Mouse (Mus musculus) bone marrow macrophage, adult 2 months (primary cell): ENCODE data around the gene Pdap1. TPM values are rescaled to one million over a fixed set of nuclear protein-coding genes. Genes with fewer than 3 reads are reported as not detected.

Experiments
- H3K27ac ChIP-seq: 2 replicates; pipeline ENCODE4 v1.5.1; 2012; ENCODE audit warnings: low read depth, low read length; ENCODE audit not compliant: insufficient read depth
- H3K4me1 ChIP-seq: 2 replicates; pipeline ENCODE4 v1.6.1; 2012; ENCODE audit warnings: low read length; ENCODE audit not compliant: control insufficient read depth, insufficient read depth
- H3K4me3 ChIP-seq: 2 replicates; pipeline ENCODE4 v1.5.1; 2012; ENCODE audit warnings: mild to moderate bottlenecking, low read length, moderate library complexity; ENCODE audit not compliant: insufficient read depth
- CTCF ChIP-seq: IDR thresholded peaks from 2 replicates; pipeline ENCODE4 v1.5.1; 2012; ENCODE audit warnings: low read depth, mild to moderate bottlenecking, low read length, moderate library complexity
- POLR2A ChIP-seq: IDR thresholded peaks from 2 replicates; pipeline ENCODE4 v1.6.1; 2012; ENCODE audit warnings: mild to moderate bottlenecking, low read depth, low read length, borderline replicate concordance
- polyA plus RNA-seq: library from polyadenylated mRNA; stranded (reverse); fragments of >200 nt; gene quantifications from 2 replicates; pipeline ENCODE4 v1.2.4, GENCODE M21; 2012; ENCODE audit not compliant: missing spikeins, insufficient read depth, insufficient read length

Gene Pdap1
- polyA plus RNA-seq, result 72.8 and 76.5 TPM in 2 replicates

GRCm38 (mm10) chr5:145139571-145140519, at the start of gene Pdap1, which contains the start of gene Bud31:
TSS of gene Pdap1 (minus strand) at chr5:145140238.
TSS of gene Bud31 (plus strand) at chr5:145140362.
- Histone ChIP-seq H3K27ac (peak within 1 kb of the TSS; percentile 97), H3K4me1 (peaks cover 13% of the 10 kb centered on the region)
- TF ChIP-seq POLR2A (no peak), CTCF (no peak)

GRCm38 (mm10) chr5:145189416-145189815, 49.4 kb upstream of the Pdap1 start:
- Histone ChIP-seq H3K4me3 (no peak overlapping the region), H3K4me1 (peaks cover 20% of the 10 kb centered on the region), H3K27ac (no peak overlapping the region)
- TF ChIP-seq CTCF (no peak), POLR2A (no peak)

More at GRCm38 (mm10) chr5:145139571-145140519, at the start of gene Pdap1, which contains the start of gene Bud31:
- H3K4me3 ChIP-seq, result peak within 1 kb of the TSS; percentile 96

DNA sequence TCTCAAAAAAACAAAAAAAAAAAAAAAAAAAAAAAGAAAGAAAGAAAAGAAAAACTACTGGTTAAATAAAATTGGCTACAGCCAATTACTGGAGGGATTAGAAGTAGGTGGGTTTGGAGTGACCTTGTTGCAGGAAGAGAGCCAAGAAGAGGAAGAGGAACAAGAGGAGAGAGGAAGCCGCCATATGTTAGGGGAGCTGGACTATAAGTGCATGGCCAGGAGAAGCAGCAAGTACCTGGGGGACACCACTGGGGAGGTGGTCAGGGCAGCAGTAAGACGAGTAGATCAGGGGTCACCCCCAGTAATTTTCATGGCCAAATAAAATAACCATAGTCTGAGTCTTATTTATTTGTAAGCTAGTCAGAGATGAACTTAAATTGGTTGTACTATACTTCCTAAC, 45.2 kb upstream of the Pdap1 start:
- 0 out of 2 replicates have a peak overlapping the region, but pooled peaks have one; percentile 11 for H3K27ac ChIP-seq
- no peak overlapping the region for H3K4me3 ChIP-seq
- no peak for TF ChIP-seq CTCF
- TF ChIP-seq POLR2A, result no peak
- H3K4me1 ChIP-seq, result peaks cover 16% of the 10 kb centered on the region

GRCm38 (mm10) chr5:145178461-145178980, 38.5 kb upstream of the Pdap1 start:
- Histone ChIP-seq H3K4me3 (no peak overlapping the region), H3K4me1 (peaks cover 19% of the 10 kb centered on the region), H3K27ac (peak overlapping the region; percentile 70)
- no peak for TF ChIP-seq CTCF
- no peak for TF ChIP-seq POLR2A

- H3K4me3 ChIP-seq, result peak overlapping the region; percentile 84
- H3K27ac ChIP-seq, result peak overlapping the region; percentile 53
- H3K4me1 ChIP-seq, result peaks cover 11% of the 10 kb centered on the region
- no peak for TF ChIP-seq CTCF
- TF ChIP-seq POLR2A, result no peak
Observed at GRCm38 (mm10) chr5:145167306-145167661, 27.2 kb upstream of the Pdap1 start.

GRCm38 (mm10) chr5:145166536-145167305, 26.7 kb upstream of the Pdap1 start, which contains the start of the genes Ptcd1 and Cpsf4:
TSS of gene Ptcd1 (minus strand) at chr5:145167108.
TSS of gene Cpsf4 (plus strand) at chr5:145167213.
- Histone ChIP-seq H3K27ac (peak within 1 kb of the TSS; percentile 77), H3K4me3 (peak within 1 kb of the TSS; percentile 84), H3K4me1 (peaks cover 11% of the 10 kb centered on the region)
- TF ChIP-seq CTCF (0 out of 2 replicates have a peak, but pooled peaks have one; percentile 21), POLR2A (peak; percentile 58; the same call in 1 of the 2 replicates)

- TF ChIP-seq CTCF (no peak), POLR2A (no peak)
- Histone ChIP-seq H3K4me3 (no peak overlapping the region), H3K27ac (no peak overlapping the region), H3K4me1 (peaks cover 11% of the 10 kb centered on the region)
Observed at GRCm38 (mm10) chr5:145165184-145165583, 25.1 kb upstream of the Pdap1 start.

GRCm38 (mm10) chr5:145164710-145165109, 24.7 kb upstream of the Pdap1 start:
- H3K4me1 ChIP-seq, result peaks cover 11% of the 10 kb centered on the region
- TF ChIP-seq POLR2A, result no peak
- TF ChIP-seq CTCF, result no peak
- H3K4me3 ChIP-seq, result no peak overlapping the region
- H3K27ac ChIP-seq, result no peak overlapping the region

DNA sequence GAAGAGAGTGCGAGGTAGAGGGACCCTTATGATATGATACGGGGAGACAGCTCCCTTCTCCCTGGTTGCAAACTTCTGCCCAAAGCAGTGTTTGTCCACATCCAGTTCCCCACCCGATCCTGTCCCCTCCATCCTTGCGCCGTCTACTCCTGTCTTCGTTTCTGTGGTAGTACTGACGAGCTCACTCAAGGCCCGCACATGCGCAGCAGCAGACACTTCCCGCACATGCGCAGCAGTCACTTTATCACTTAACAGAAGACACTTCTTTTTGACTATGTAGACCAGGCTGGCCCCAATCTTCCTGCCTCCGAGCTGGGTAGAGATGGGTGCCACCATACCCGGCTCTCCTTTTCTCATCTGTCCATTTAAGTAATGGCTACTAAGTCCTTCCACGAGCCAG, 21.3 kb upstream of the Pdap1 start:
- H3K27ac ChIP-seq, result no peak overlapping the region
- TF ChIP-seq CTCF (no peak), POLR2A (no peak)
- H3K4me3 ChIP-seq, result no peak overlapping the region
- peaks cover 4% of the 10 kb centered on the region; the same call in 1 of the 2 replicates for H3K4me1 ChIP-seq

- H3K27ac ChIP-seq, result no peak overlapping the region
- TF ChIP-seq CTCF (no peak), POLR2A (no peak)
- no peaks in the 10 kb centered on the region for H3K4me1 ChIP-seq
Observed at GRCm38 (mm10) chr5:145152690-145153089, 12.7 kb upstream of the Pdap1 start.

More at GRCm38 (mm10) chr5:145152690-145153089, 12.7 kb upstream of the Pdap1 start:
- no peak overlapping the region for H3K4me3 ChIP-seq
